Mouse (Mus musculus) hindbrain, embryonic 14.5 days (tissue): ENCODE measurements around the gene Pld4. TPM values are rescaled to one million over a fixed set of nuclear protein-coding genes. Genes with fewer than 3 reads are reported as not detected.
A peak's percentile ranks its signal among the peaks of the same experiment; 100 is the strongest.

Experiments used
- ATAC-seq: fragments of 200-750 bp; cut with Nextera tagmentation; 2 replicates; pipeline ENCODE4 v1.8.0; 2017; ENCODE audit warnings: moderate number of reproducible peaks, mild to moderate bottlenecking, moderate TSS enrichment, moderate library complexity; ENCODE audit not compliant: low FRiP score
- DNase-seq: peaks from one replicate; pipeline ENCODE4 v3.0.0-alpha.2; 2015; ENCODE audit warnings: low spot score
- H3K27ac ChIP-seq: fragments of 300-500 bp; sonication (generic); 2 replicates; pipeline ENCODE4 v1.5.1; 2014; ENCODE audit warnings: mild to moderate bottlenecking, moderate library complexity
- H3K27me3 ChIP-seq: fragments of 300-500 bp; sonication (generic); 2 replicates; pipeline ENCODE4 v1.6.1; 2014; ENCODE audit warnings: mild to moderate bottlenecking, low read length, mixed read lengths; ENCODE audit not compliant: control insufficient read depth, insufficient read depth
- H3K36me3 ChIP-seq: fragments of 300-500 bp; sonication (generic); replicated peaks from 2 replicates; pipeline ENCODE4 v1.6.1; 2014; ENCODE audit not compliant: control insufficient read depth, insufficient read depth
- H3K4me1 ChIP-seq: fragments of 300-500 bp; sonication (generic); replicated peaks from 2 replicates; pipeline ENCODE4 v1.6.1; 2014; ENCODE audit warnings: antibody characterized with exemption, low read length, mixed read lengths; ENCODE audit not compliant: control insufficient read depth, insufficient read depth
- H3K4me2 ChIP-seq: fragments of 300-500 bp; sonication (generic); replicated peaks from 2 replicates; pipeline ENCODE4 v1.6.1; 2014; ENCODE audit warnings: mild to moderate bottlenecking, moderate library complexity
- H3K4me3 ChIP-seq: fragments of 300-500 bp; sonication (generic); replicated peaks from 2 replicates; pipeline ENCODE4 v1.5.1; 2014; ENCODE audit warnings: mild to moderate bottlenecking, low read length
- H3K9ac ChIP-seq: fragments of 300-500 bp; sonication (generic); 2 replicates; pipeline ENCODE4 v1.6.1; 2014
- H3K9me3 ChIP-seq: fragments of 300-500 bp; sonication (generic); 2 replicates; pipeline ENCODE4 v1.6.1; 2016; ENCODE audit warnings: low read length; ENCODE audit not compliant: control insufficient read depth
- WGBS: fragments of 180-500 bp; shearing (Covaris S2); extraction: QIAGEN DNeasy Blood & Tissue Kit; methylation state at CpG from one replicate; pipeline ENCODE4 v1.1.7; 2014; 5-methylcytosine and 5-hydroxymethylcytosine counted together
- polyA plus RNA-seq: library from polyadenylated mRNA; unstranded; fragments of >200 nt; fragmentation: Nextera tagmentation; extraction: Ambion mirVana; gene quantifications from 2 replicates; pipeline ENCODE4 v1.2.1, GENCODE M21; 2014

The Pld4 gene
- 7.1 and 7.9 TPM in 2 replicates for polyA plus RNA-seq

GRCm38 (mm10) chr12:112760154-112760926 lies at the start of gene Pld4:
Gene Pld4, plus strand, starts transcription at chr12:112760655.
- DNase-seq (no peak), ATAC-seq (no peak)
- Histone ChIP-seq H3K27me3 (no peaks in the 10 kb centered on the region), H3K4me3 (no peak within 1 kb of the TSS), H3K4me2 (no peak within 1 kb of the TSS), H3K9ac (no peak within 1 kb of the TSS), H3K9me3 (no peaks in the 10 kb centered on the region), H3K36me3 (no peaks in the 10 kb centered on the region), H3K27ac (no peak within 1 kb of the TSS), H3K4me1 (no peaks in the 10 kb centered on the region)
- WGBS = 43% methylated on average over 4 of the region's 4 CpGs

DNA sequence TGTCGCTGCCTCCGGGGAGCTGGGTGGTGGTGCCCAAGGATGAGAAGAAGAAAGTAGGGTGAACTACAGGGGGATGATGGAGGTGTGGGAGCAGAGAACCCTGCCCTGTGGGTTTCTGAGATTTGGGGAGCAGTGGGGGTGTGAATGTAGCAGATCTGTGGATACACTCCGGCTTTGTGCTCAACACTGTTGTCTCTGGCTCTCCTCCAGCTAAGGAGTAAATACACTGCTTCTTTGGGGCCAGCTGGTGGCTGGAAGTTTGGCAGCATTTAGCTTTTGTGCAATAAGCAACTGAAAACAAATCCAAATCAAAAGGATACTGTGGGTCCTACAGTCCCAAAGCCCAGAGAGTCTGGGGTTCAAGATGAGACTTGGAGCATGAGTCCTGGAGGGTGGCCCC lies 46.5 kb upstream of the Pld4 start:
- Histone ChIP-seq H3K4me3 (no peak overlapping the region), H3K27ac (no peak overlapping the region), H3K27me3 (0 out of 2 replicates have a peak, but pooled peaks cover 3% of the 10 kb centered on the region), H3K9ac (no peak overlapping the region), H3K36me3 (no peaks in the 10 kb centered on the region), H3K9me3 (no peaks in the 10 kb centered on the region), H3K4me2 (no peak overlapping the region), H3K4me1 (no peaks in the 10 kb centered on the region; the same call in 1 of the 2 replicates)
- peak; percentile 59 for DNase-seq
- WGBS = 71% methylated on average over 3 of the region's 3 CpGs
- ATAC-seq = peak; percentile 41; the same call in 1 of the 2 replicates

DNA sequence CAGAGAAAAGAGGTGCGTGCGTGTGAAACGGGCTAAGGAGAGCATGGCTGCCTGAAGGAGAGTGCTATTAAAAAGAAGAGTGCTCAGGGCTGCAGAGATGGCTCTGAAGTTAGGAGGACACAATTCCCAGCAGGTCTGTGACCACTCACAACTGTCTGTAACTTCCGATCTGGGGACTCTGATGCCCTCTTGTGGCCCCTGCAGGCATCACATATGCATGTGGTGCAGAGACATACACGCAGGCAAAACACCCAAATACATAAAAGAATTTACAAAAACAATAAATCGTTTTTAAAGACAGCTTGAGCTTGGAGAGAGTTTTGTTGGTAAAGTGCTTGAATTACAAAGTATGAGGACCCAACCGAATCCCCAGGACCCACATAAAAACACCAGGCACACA lies 43.3 kb upstream of the Pld4 start:
- Histone ChIP-seq H3K4me2 (no peak overlapping the region), H3K27ac (no peak overlapping the region), H3K4me3 (no peak overlapping the region), H3K9me3 (no peaks in the 10 kb centered on the region), H3K4me1 (peaks cover 13% of the 10 kb centered on the region; the same call in 1 of the 2 replicates), H3K9ac (no peak overlapping the region), H3K36me3 (no peaks in the 10 kb centered on the region), H3K27me3 (peaks cover 11% of the 10 kb centered on the region)
- ATAC-seq = no peak
- 34% methylated on average over 7 of the region's 7 CpGs for WGBS
- peak; percentile 58 for DNase-seq

DNA sequence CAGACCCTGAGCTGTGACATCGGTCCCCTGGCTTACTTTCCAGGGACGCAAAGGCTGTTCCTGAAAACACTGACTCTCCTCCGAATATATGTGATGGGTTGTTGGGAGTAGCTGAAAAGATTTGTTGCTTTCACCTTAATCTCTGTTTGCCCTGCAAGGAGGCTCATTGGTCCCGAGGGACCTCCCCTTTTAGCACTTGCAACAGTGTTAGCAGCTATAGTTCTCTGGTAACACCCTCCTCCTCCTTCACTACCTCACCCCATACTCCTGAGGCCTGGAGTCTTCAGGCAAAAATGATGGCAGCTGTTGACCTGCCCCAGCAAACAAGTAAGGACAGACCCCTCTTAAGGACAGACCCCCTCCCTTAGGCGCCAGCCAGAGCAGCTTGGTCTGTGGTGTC lies 41.5 kb upstream of the Pld4 start:
- no peak overlapping the region for H3K4me3 ChIP-seq
- no peak overlapping the region for H3K9ac ChIP-seq
- H3K36me3 ChIP-seq = no peaks in the 10 kb centered on the region
- no peak for DNase-seq
- H3K9me3 ChIP-seq = no peaks in the 10 kb centered on the region
- H3K4me2 ChIP-seq = no peak overlapping the region
- WGBS = 78% methylated on average over 5 of the region's 5 CpGs
- H3K27ac ChIP-seq = no peak overlapping the region
- no peak for ATAC-seq
- H3K4me1 ChIP-seq = peaks cover 25% of the 10 kb centered on the region
- peaks cover 11% of the 10 kb centered on the region for H3K27me3 ChIP-seq

DNA sequence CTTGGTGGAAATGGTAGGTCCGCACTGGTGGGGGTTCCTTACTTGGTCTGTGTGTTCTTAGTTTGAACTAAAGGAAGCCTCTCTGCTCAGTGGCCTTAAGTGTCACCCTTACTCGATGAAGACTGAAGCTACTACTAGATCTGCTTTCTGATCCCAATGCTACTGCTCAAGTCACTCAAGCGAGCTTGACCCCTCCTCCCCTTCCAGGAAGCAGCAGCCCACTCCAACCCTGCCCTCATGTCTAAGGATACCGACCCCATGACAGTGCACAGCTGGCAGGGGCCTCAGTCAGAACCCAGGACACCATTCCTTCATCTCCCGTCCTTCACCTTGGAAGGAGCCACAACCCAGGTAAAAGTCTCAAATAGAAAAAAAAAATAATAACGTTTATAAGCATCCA lies 40.2 kb upstream of the Pld4 start, which contains the start of gene Cep170b:
Gene Cep170b (plus strand): TSS at position 240 of the 400 bp plus-strand sequence.
- no peak for ATAC-seq

GRCm38 (mm10) chr12:112720890-112721423 lies 39.5 kb upstream of the Pld4 start:
- ATAC-seq = no peak
- peaks cover 38% of the 10 kb centered on the region for H3K4me1 ChIP-seq
- peak overlapping the region; percentile 94 for H3K9ac ChIP-seq
- H3K4me3 ChIP-seq = peak overlapping the region; percentile 89
- no peak for DNase-seq
- peaks cover 11% of the 10 kb centered on the region for H3K27me3 ChIP-seq
- H3K27ac ChIP-seq = no peak overlapping the region; the same call in 1 of the 2 replicates
- 41% methylated on average over 12 of the region's 12 CpGs for WGBS
- H3K9me3 ChIP-seq = no peaks in the 10 kb centered on the region
- H3K4me2 ChIP-seq = peak overlapping the region; percentile 84
- H3K36me3 ChIP-seq = peaks cover 16% of the 10 kb centered on the region

More for the DNA sequence above, 40.2 kb upstream of the Pld4 start, which contains the start of gene Cep170b:
- DNase-seq = no peak
- H3K4me2 ChIP-seq = peak within 1 kb of the TSS; percentile 84
- peaks cover 37% of the 10 kb centered on the region for H3K4me1 ChIP-seq
- 70% methylated on average over 6 of the region's 6 CpGs for WGBS
- H3K9me3 ChIP-seq = no peaks in the 10 kb centered on the region
- H3K27ac ChIP-seq = no peak within 1 kb of the TSS; the same call in 1 of the 2 replicates
- peak within 1 kb of the TSS; percentile 89 for H3K4me3 ChIP-seq
- peaks cover 8% of the 10 kb centered on the region; the same call in 1 of the 2 replicates for H3K36me3 ChIP-seq
- H3K27me3 ChIP-seq = peaks cover 11% of the 10 kb centered on the region
- H3K9ac ChIP-seq = peak within 1 kb of the TSS; percentile 94

GRCm38 (mm10) chr12:112721424-112722239 lies 38.8 kb upstream of the Pld4 start:
- peak overlapping the region; percentile 94 for H3K9ac ChIP-seq
- no peaks in the 10 kb centered on the region for H3K9me3 ChIP-seq
- peak overlapping the region; percentile 89 for H3K4me3 ChIP-seq
- H3K27ac ChIP-seq = peak overlapping the region; percentile 43
- H3K4me2 ChIP-seq = peak overlapping the region; percentile 84
- peaks cover 11% of the 10 kb centered on the region for H3K27me3 ChIP-seq
- peaks cover 16% of the 10 kb centered on the region for H3K36me3 ChIP-seq
- ATAC-seq (peak; percentile 53), DNase-seq (peak; percentile 56)
- WGBS = 4% methylated on average over 38 of the region's 69 CpGs
- peaks cover 38% of the 10 kb centered on the region for H3K4me1 ChIP-seq

GRCm38 (mm10) chr12:112722240-112723027 lies 38.0 kb upstream of the Pld4 start:
- ATAC-seq (peak; percentile 65), DNase-seq (no peak)
- Histone ChIP-seq H3K4me2 (peak overlapping the region; percentile 84), H3K9me3 (no peaks in the 10 kb centered on the region), H3K27ac (peak overlapping the region; percentile 76), H3K4me3 (peak overlapping the region; percentile 89), H3K4me1 (peaks cover 38% of the 10 kb centered on the region), H3K36me3 (peaks cover 18% of the 10 kb centered on the region), H3K9ac (peak overlapping the region; percentile 94), H3K27me3 (peaks cover 11% of the 10 kb centered on the region)
- WGBS = under 1% methylated on average over 59 of the region's 75 CpGs
